Mouse (Mus musculus) lung, adult 2 months (tissue): ENCODE measurements around the gene Defb9.
"Not testable (repeated sequence)": the region's sequence is repeated elsewhere in the genome, so short reads cannot be mapped to it uniquely, and the experiment has no call there.

ENCODE experiments used
- CTCF ChIP-seq: fragments of 200-500 bp; IDR thresholded peaks from 2 replicates; pipeline ENCODE4 v1.5.1; 2011; ENCODE audit warnings: mild to moderate bottlenecking, low read length, control low read depth; ENCODE audit not compliant: insufficient read depth
- POLR2A ChIP-seq: fragments of 200-500 bp; IDR thresholded peaks from 2 replicates; pipeline ENCODE4 v1.6.1; 2011; ENCODE audit warnings: low read depth, mild to moderate bottlenecking, control low read depth, low read length, borderline replicate concordance; ENCODE audit errors: extremely low read depth

- TF ChIP-seq POLR2A, CTCF: not testable (repeated sequence)
These were observed 26.6 kb downstream of the Defb9 start, which contains the start of gene Defb10 for GRCm38 (mm10) chr8:21858586-21858985.
